Mouse (Mus musculus): ENCODE results near the gene Krt18. TPM values are rescaled to one million over a fixed set of nuclear protein-coding genes. Genes with fewer than 3 reads are reported as not detected.
"Not testable (repeated sequence)": the region's sequence is repeated elsewhere in the genome, so short reads cannot be mapped to it uniquely, and the experiment has no call there.

Krt18 gene
- total RNA-seq (2022): 1 to 10 TPM in 1 of 4 experiments, under 1 TPM in 3; 0.29 to 2.0 (median 0.42) TPM

DNA sequence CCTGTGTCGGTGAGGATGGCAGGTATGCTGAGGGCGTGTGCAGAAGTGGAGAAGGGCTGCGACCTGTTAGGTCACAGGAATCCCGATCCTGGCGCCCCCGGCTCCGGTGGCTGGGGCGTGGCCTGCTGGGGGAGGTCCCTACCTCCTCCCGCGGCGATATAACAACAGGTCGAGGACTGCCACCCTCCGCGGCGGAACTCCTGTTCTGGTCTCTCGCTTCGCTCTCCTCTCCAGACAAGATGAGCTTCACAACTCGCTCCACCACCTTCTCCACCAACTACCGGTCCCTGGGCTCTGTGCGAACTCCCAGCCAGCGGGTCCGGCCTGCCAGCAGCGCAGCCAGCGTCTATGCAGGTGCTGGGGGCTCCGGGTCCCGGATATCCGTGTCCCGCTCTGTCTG is at the start of gene Krt18:
Gene Krt18 (plus strand): TSS at position 141 of the 400 bp plus-strand sequence.
- no peak for DNase-seq (ENCODE audit: low spot score in 2 of 2)

DNA sequence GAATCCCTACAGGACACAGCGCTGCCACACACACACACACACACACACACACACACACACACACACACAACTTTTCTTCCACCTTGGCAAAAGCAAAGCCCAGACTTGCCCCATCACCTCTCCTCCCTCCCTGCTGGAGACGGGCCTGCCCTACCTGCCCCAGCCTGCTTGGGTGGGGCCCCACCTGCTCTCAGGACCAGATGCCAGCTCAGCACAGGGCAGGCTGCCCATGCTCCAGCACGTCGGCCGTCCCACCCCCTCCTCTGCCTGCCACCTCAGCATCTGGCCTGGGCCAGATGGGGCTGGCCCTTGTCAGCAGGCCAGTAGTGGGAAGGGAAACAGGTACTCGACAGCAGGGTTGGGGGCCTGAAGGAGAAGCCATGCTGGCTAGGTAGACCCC is 47.1 kb upstream of the Krt18 start:
- DNase-seq (ENCODE audit: low spot score in 2 of 2): no peak

DNA sequence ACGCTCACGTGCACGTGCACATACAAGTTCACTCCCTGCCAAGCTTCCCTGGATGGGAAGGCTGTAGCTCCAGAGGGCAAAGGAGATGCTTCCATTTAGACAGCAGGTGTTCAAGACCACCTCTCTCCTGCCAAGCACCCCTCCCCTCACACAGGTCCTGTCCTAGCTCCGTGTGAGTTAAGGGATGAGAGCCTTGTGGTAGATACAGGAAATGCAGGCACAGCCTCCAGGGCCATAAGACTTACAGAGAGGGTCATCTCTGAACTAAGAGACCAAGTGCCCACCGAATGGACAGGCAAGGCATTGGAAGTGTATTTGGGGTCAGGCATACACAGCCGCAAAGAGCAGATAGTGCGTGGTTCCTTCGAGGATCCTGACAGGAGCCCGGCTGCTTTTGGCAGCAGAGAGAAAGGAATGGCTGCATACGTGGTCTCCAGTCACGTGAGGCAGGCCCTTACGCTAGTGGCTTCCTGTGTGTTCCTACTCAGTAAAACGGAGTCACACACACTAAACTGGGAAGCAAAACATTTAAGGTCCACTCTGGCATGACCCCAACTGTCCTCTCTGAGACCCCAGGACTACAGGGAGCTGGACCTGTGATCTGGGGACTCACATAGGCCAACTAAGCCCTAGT is 44.5 kb upstream of the Krt18 start:
- no peak for DNase-seq (ENCODE audit: low spot score in 2 of 2)

DNA sequence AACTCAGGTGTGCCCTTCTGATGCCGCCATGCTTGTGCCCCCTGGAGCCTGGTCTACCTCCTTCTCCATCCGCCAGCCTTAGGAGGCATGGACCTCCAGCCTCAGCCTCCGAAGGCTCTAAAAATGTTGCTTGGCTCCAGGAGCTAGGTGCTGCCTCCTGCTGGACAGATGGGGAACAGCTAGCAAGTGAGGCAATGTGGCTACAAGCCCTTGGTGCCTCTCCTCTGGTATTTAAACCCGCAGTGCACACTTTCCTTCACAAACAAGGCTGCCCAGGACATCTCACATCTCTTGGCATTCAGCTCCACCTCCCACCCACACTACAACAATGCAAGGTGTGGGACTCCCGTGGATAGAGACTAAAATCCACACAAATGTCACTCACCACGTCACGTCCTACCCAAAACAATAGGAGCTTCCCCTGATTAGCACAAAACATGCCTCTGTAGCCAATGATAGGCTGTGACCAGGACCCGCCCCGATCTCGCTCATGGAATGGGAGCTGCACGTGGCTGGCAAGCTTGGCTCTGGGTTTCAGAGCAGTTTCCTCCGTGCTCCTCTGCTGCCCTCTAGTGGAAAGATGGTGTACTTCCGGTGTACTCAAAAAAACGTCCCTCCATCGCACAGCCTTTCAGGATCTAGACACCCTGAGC is 43.9 kb upstream of the Krt18 start:
- DNase-seq (ENCODE audit: low spot score in 2 of 2): peak; percentile 89

DNA sequence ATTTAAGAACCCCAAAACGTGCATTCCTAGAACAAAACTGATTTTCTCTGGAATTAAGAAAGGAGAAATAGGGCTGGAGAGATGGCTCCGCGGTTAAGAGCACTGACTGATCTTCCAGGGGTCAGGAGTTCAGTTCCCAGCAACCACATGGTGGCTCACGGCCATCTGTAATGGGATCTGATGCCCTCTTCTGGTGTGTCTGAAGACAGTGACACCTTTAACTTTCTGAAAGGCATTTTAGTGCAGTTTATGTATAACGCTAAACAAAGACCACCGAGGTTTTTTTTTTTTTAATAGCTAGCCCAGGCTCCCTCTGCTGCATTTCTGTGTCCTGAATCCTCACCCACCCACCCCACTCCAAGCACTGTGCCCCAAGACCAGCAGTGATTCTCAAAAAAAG is 43.2 kb upstream of the Krt18 start:
- DNase-seq (ENCODE audit: low spot score in 2 of 2): no peak

DNA sequence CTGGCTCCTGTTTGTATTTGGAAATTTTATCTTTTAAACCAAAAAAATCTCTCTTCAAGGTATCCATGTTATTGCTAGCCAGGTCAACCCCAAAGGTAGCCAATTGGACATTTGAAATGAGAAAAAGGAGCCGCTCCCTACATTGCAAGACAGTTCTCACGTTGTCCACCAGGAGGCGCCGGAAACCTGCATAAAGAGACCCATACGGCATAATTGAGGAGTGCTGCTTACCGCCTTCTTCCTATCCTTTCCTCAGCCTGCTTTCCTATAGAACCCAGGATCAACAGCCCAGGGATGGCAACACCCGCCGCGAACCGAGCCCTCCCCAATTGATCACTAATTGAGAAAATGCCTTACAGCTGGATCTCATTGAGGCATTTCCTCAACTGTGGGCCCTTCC is 39.9 kb upstream of the Krt18 start:
- DNase-seq (ENCODE audit: low spot score in 2 of 2): peak; percentile 69 to 75

DNA sequence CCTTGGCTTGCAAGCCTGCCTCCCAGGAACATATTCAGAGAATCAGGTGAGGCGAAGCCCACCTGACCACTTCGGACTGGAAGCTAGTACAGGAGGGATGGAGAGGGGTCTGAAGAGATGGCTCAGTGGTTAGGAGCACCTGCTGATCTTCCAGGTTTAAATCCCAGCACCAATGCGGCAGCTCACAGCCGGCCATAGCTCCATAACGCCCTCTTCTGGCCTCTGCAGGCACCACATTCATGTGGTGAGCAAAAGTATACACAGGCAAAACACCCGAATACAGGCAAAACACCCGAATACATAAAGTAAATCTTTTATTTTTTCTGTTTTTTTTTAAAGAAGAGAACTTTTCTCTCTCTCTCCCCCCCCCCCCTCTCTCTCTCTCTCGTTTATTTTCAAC is 39.3 kb upstream of the Krt18 start:
- no peak for DNase-seq (ENCODE audit: low spot score in 2 of 2)

DNA sequence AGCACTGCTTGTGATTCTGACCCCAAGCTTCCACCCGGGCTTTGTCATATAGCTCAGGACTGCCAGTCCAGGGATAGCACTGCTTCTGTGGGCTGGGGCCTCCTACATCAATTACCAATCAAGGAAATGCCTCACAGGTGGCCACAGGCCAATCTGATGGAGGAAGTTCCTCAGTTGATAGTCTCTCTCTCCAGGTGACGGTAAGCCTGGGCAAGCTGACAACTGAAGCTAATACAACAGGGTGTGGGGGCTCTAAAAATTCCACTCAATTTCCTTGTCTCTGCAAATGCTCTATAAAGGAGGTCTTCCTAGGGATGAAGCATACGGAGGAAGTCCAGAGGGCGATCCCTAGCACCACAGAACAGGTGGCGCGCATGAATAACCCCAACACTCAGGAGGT is 37.0 kb upstream of the Krt18 start:
- DNase-seq (ENCODE audit: low spot score in 2 of 2): no peak

DNA sequence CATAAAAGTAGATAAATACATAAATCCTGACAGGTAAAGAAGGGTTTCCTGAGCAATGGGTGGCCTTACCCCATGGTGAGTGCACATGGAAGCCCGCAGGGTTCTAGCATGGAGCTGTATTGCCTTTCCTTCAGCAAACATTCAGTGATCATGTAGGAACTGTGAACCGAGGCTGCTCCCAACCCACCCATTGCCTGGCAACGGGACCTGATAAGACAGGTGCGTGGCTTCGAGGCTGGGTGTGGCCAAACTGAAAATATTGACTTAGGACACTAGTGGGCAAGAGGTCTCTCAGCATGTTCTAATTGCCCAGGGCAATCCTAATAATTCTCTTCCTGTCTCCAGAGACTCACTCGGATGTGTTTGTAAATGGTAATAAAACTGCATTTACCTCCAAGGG is 33.6 kb upstream of the Krt18 start:
- DNase-seq (ENCODE audit: low spot score in 2 of 2): no peak

DNA sequence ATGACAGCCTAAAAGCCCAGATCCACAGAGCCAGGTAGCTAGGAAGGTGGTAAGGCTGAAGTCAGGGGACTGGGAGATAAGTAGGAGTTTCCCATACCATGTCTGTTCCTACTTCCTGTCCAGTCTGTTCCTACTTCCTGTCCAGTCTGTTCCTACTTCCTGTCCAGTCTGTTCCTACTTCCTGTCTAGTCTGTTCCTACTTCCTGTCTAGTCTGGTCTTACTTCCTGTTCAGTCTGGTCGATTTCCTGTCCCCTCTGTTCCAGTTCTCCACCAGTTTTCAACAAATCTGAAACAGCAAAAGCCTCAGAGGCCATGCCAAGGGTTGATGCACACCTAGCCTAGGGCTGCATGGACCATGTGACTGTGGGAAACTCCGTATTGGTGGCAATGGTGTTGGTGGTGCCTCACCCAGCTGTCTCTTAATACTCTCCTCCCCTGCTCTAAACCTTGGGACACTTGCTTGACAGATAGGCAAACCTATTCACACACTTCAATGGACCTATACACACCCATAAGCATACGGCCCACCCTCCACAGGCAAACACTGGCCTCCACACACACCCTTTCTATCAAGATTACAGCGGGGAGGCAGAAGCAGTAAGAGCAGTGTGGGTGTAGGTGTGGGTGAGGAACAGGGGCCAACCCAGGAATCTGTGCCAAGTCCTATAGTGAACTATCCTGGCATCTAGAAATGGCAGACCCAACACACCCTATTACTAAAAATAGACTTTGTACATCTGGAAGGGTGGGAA is 32.3 kb upstream of the Krt18 start:
- DNase-seq (ENCODE audit: low spot score in 2 of 2): no peak

DNA sequence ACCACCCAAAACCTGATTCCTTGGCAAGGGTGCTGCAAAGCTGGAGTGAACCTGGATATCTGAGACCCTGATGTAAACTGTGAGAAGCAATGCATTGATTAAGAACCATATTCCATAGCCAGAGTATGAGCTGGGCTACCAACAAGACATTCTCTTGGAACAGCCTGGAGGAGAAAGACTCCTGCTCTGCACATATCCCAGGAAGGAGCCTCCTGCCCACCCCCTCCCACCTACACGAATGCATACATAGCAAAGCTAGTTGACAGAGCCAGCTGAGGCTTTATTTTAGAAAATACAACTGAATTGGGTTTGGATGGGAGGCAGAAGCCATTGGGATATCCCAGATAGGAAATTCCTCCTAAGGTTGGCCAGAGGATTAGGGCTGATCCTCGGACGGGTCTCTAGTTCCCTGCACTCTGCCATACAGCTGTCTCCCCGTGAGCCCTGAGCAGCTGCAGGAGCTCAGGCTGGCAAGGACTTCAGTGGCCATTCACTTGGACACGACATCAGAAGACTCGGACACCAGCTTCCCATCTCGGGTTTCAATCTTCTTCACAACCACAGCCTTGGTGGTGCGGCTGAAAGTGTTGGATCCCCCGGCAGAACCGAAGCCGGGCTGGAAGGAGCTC is 31.4 kb upstream of the Krt18 start:
- DNase-seq (ENCODE audit: low spot score in 2 of 2): not testable (repeated sequence)

DNA sequence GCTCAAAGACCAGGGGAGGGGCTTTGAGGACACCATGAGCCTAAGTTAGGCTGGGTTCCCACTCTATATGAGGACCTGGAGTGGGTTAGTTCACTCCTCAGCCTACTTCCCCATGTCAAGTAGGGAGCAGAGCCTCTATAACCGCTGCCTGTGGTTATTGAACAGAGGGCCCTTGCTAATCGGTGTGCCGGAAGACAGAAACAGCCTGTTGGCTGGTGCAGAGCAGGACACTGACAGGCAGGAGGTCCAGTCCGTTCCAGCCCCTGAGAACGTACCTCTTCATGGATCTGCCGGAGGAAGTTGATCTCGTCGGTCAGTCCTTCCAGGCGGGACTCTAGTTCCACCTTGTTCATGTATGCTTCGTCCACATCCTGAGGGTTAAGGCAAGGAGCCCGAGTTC is 28.8 kb upstream of the Krt18 start:
- no peak for DNase-seq (ENCODE audit: low spot score in 2 of 2)

DNA sequence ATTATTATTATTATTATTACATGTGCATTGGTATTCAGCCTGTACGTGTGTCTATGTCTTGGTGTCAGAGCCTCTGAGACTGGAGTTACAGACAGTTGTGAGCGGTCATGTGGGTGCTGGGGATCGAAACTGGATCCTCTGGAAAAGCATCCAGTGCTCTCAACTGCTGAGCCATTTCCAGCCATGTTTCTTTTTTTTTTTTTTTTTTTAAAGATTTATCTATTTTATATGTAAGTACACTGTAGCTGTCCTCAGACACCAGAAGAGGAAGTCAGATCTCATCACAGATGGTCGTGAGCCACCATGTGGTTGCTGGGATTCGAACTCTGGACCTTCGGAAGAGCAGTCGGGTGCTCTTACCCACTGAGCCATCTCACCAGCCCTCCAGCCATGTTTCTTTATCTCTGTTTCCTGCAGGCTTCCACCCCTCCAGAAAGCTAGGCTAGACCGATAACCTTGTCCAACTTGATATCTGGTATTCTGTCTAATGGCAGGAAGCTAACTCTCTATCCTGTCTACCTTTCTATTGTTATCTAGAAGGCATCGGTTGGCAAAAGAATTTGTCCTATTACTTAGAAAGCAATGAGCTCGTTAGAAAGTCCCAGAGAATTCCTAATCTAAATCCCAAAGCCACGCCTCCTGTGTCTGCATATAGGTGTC is 28.2 kb upstream of the Krt18 start:
- no peak for DNase-seq (ENCODE audit: low spot score in 2 of 2)

DNA sequence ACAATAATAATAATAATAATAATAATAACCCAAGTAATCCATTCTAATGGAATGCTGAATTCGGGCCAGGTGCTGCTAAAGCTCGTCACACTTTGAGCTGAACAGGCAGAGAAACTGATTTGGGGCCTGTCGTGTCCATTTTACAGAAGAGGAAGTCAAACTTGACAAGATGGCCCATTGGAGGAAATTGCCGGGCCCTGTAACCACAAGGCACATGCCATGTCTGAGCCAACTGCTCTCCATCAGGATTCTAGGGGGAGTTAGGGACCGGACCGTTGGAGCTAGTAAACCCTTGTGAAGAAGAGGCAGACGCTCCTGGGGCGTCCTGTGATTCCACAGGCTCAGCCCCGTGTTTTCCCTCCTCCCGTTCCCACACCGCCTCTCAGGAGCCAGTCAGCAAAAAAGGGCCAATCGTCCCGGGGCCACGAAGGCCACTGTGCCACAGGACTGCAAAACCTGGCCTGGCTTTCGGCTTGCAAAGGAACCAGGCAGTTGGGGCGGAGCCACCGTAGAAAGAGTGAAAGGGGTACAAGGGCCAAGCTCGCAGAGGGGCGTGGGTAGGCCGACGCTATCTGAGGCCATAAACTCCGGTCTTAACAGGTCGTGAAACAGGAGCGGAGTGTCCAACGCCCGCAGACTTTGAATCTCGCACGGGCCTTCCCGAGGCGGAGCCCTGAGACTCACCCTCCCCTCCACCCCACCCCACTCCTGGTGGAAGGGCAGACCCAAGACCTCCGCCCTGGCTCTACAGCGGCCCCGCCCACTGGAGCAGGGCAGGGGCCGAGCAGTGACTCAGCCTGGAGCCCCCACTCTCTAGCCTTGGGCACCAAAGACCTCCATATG is 25.1 kb upstream of the Krt18 start:
- DNase-seq (ENCODE audit: low spot score in 2 of 2): peak in 1 of 2 experiments; percentile 19

DNA sequence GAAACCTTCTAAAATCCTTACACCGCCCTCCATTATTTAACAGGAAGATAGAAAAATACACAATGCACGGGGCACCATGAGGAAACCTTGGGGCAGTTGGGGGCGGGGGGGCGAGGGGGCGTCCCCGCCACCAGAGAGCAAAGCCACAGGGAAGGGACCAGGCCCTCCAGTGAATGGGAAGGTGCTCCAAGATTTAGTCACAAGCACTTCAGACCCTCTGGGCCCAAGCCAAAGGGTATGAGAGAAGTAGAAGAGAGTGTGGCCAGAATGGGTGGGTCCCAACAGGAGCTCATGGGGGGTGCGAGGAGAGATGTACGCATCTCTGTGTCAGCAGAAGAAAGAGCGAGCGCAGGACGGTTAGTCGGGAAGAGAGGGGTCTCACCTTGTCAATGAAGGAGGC is 24.5 kb upstream of the Krt18 start:
- no peak for DNase-seq (ENCODE audit: low spot score in 2 of 2)

DNA sequence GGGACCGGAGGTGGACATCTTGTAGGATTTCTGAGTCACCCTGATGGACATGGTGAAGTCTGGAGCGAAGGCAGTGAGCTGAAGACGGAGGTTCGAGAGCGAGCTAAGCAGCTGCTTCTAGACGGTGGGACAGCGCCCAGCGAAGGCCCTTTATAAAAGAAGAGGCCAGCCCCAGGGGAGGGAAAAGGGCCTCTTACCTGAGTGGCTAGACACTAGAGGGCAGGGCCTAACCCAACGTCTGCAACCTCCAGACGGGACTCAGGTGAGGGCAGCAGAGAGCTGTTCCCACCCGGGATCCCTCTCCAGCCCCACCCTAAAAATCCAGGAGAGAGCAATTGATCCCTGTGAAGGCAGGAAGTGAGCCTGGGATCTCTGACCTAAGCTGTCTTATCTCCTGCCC is 23.8 kb upstream of the Krt18 start, which contains the start of gene Krt8:
Gene Krt8 (minus strand): TSS at position 294 of the 400 bp plus-strand sequence.
- DNase-seq (ENCODE audit: low spot score in 2 of 2): no peak

DNA sequence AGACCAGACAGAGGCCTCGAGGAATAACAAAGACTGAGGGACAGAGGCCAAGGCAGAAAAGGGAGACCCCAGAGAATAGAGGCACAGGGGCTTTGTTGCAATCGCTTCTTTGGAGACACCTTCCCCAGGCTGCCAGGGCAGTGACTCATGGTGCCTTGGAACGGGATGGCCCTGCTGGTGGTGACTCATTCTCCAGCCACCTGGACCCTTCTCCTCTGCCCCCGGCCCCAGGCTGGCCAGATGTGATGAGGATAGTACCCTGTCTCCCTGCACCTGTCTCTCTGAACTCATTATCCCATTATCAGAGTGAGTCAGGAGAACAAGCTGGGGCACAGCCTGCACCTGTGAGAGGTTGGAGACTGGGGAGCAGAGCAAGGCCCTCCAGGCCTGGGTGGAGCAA is 22.7 kb upstream of the Krt18 start:
- no peak for DNase-seq (ENCODE audit: low spot score in 2 of 2)

DNA sequence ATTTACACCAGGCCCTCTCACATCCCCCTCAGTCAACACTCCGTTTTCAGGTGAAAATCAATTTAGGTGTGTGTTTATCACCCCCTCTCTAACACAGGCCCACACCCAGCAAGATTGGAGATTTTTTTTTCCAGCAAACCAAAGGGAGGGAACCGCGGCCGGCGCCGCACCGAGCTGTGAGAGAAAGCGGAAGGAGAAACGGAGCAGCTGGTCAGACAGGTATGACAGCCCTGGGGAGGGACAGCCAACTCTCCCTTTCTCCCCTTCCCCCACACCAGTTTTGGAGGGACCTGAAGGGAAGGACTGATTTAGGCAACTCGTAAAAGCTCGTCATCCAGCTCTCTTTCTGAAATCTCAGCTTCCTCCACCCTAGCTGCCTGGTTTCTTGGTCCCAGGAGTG is 21.7 kb upstream of the Krt18 start:
- DNase-seq (ENCODE audit: low spot score in 2 of 2): no peak

DNA sequence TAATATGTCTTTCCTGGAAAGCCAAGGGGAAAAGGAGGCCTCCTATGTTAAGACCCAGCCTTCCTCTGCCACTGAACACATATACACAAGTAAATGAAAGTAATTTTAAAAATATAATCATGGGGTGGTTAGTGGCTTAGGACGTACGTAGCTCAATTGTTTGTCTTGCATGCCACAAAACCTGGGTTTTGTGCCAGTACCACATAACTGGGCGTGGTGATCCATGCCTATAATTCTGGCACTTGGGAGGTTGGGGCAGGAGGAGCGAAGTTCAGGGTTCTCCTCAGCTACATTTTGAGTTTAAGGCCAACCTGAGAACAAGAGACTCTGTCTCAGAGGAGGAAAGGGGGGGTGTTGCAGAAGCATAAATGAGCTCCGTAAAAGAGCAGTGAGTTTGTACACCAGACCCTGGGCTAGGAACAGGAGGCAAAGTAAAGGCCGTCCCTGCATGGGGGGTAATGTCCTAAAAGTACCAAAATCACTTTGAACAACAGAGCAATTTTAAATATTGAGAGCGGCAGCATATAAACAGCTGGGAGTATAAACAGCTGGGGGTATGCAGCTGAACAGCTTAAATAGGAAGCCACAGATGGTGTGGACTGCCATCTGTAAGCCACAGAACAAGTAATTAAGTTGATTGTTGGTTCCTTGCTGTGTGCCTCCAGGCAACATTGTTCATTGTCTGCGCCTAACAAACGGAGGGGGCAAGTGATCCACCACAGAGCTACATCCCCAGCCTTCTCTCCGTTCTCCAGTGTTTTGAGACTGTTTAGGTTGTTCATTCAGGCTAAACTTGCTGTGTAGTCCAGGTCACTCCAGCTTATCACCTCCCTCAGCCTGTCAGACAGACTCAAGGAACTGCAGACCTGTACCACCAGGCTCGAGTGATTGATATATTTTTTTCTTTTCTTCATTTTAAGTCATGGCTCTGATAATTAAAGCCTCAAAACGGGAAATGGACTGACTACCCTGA is 20.6 kb upstream of the Krt18 start:
- no peak for DNase-seq (ENCODE audit: low spot score in 2 of 2)

All from gastrocnemius, adult 8-10 months (tissue).